Mouse (Mus musculus) heart, postnatal 0 days (tissue): ENCODE data around the gene Pstpip1. TPM values are rescaled to one million over a fixed set of nuclear protein-coding genes. Genes with fewer than 3 reads are reported as not detected.
A peak's percentile ranks its signal among the peaks of the same experiment; 100 is the strongest.

Experiments
- ATAC-seq: fragments of 200-750 bp; cut with Nextera tagmentation; 2 replicates; pipeline ENCODE4 v1.8.0; 2017; ENCODE audit warnings: low read depth, moderate number of reproducible peaks, moderate library complexity; ENCODE audit not compliant: insufficient read depth
- DNase-seq: peaks from one replicate; pipeline ENCODE4 v3.0.0-alpha.2; 2016; ENCODE audit warnings: low spot score
- H3K27ac ChIP-seq: fragments of 300-500 bp; sonication (generic); 2 replicates; pipeline ENCODE4 v1.5.1; 2014; ENCODE audit warnings: low read depth, mild to moderate bottlenecking
- H3K27me3 ChIP-seq: fragments of 300-500 bp; sonication (generic); 2 replicates; pipeline ENCODE4 v1.6.1; 2014; ENCODE audit warnings: low read length, mixed read lengths; ENCODE audit not compliant: control insufficient read depth, insufficient read depth
- H3K36me3 ChIP-seq: fragments of 300-500 bp; sonication (generic); replicated peaks from 2 replicates; pipeline ENCODE4 v1.6.1; 2014; ENCODE audit warnings: low read length, mixed read lengths; ENCODE audit not compliant: control insufficient read depth, insufficient read depth
- H3K4me1 ChIP-seq: fragments of 300-500 bp; sonication (generic); 2 replicates; pipeline ENCODE4 v1.6.1; 2014; ENCODE audit warnings: antibody characterized with exemption; ENCODE audit not compliant: control insufficient read depth, insufficient read depth
- H3K4me2 ChIP-seq: fragments of 300-500 bp; sonication (generic); 2 replicates; pipeline ENCODE4 v1.6.1; 2014; ENCODE audit warnings: low read depth, mild to moderate bottlenecking, low read length, moderate library complexity
- H3K4me3 ChIP-seq: fragments of 300-500 bp; sonication (generic); 2 replicates; pipeline ENCODE4 v1.5.1; 2014; ENCODE audit warnings: low read depth, low read length
- H3K9ac ChIP-seq: fragments of 300-500 bp; sonication (generic); replicated peaks from 2 replicates; pipeline ENCODE4 v1.6.1; 2014; ENCODE audit warnings: low read depth, low read length, mixed read lengths
- H3K9me3 ChIP-seq: fragments of 300-500 bp; sonication (generic); replicated peaks from 2 replicates; pipeline ENCODE4 v1.6.1; 2016; ENCODE audit warnings: low read length; ENCODE audit not compliant: control insufficient read depth
- CTCF ChIP-seq: IDR thresholded peaks from 2 replicates; pipeline ENCODE4 v1.5.1; 2016; ENCODE audit warnings: antibody characterized with exemption, control low read depth, low read depth
- EP300 ChIP-seq: IDR thresholded peaks from 2 replicates; pipeline ENCODE4 v1.6.1; 2016; ENCODE audit warnings: antibody characterized with exemption, low read depth
- WGBS: fragments of 180-500 bp; shearing (Covaris S2); extraction: QIAGEN DNeasy Blood & Tissue Kit; methylation state at CpG from one replicate; pipeline ENCODE4 v1.1.7; 2014; 5-methylcytosine and 5-hydroxymethylcytosine counted together
- polyA plus RNA-seq: library from polyadenylated mRNA; unstranded; fragments of >200 nt; fragmentation: Nextera tagmentation; extraction: Ambion mirVana; gene quantifications from 2 replicates; pipeline ENCODE4 v1.2.1, GENCODE M21; 2015
- total RNA-seq: library from RNA; depleted of rRNA; stranded (reverse); fragments of >200 nt; gene quantifications from 2 replicates; pipeline ENCODE4 v1.2.3, GENCODE M21; 2014; ENCODE audit warnings: low replicate concordance

Pstpip1 gene
- total and polyA plus RNA-seq, 2 experiments from 2014 or later, result 1.4 to 2.9 TPM

DNA sequence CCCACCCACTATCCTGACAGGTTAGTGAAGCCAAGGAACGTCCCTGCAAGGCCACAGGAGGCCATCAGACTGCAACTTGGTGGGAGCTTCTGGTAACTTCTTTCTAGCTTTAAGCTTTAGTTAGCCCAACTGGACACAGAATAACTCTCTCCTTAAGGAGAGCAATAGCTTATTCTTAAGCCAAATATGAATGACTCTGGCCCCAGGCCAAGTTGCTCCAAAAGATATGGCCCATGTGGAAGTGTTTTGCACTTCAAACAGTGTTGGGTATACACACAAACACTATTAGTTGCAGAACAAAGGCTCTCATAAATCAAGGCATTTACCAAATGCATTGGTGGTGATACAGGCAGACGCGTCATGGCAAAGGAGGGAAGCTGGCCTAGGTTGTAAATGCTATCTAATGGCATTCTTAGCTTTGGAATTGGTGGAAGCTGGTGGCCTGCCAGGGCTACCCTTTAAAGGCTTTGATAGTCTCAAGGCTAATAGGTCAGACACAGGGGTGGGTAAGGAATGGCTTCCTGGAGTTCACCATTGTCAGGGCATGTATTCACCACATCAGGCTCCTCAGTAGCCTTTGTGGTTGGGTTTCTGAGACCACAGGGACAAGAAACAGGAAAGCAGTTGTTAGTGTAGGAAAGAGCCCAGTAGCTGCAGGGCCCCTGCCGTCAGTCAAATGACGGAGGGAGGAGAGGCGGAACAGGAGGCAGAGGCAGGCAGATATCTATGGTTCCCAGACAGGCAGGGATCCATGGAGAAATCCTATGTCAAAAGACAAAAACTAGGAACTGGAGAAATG lies 16.7 kb downstream of the Pstpip1 start:
- no peak overlapping the region for H3K9ac ChIP-seq
- H3K9me3 ChIP-seq, result no peaks in the 10 kb centered on the region
- no peaks in the 10 kb centered on the region for H3K27me3 ChIP-seq
- no peak for TF ChIP-seq CTCF
- no peak for TF ChIP-seq EP300
- WGBS, result 72% methylated on average over 6 of the region's 6 CpGs
- H3K36me3 ChIP-seq, result no peaks in the 10 kb centered on the region
- H3K4me3 ChIP-seq, result no peak overlapping the region
- no peak overlapping the region for H3K27ac ChIP-seq
- DNase-seq (no peak), ATAC-seq (no peak)
- H3K4me1 ChIP-seq, result 0 out of 2 replicates have a peak, but pooled peaks cover 3% of the 10 kb centered on the region
- no peak overlapping the region for H3K4me2 ChIP-seq

DNA sequence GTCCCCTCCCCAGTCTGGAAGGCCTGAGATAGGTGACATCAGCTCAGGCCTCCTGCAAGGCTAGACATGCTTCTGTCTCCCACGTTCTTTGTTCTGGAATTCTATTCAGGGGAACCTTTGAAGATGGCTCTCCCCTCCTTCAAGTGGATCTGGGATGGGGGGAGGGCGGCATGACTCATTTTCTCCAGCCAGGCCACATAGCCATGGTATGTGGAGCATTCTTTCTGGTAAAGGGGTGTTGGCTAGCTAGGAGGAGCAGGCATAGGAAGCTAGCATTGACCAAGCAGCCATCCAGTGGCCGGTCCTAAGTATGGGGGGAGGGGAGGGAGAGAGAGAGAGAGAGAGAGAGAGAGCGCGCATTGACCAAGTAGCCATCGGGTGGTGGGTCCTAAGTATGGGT lies 17.8 kb downstream of the Pstpip1 start:
- Histone ChIP-seq H3K36me3 (no peaks in the 10 kb centered on the region), H3K27ac (no peak overlapping the region), H3K4me2 (no peak overlapping the region), H3K27me3 (no peaks in the 10 kb centered on the region), H3K9ac (no peak overlapping the region), H3K9me3 (no peaks in the 10 kb centered on the region), H3K4me1 (0 out of 2 replicates have a peak, but pooled peaks cover 3% of the 10 kb centered on the region), H3K4me3 (no peak overlapping the region)
- TF ChIP-seq EP300 (no peak), CTCF (no peak)
- no peak for ATAC-seq
- WGBS, result 66% methylated on average over 6 of the region's 6 CpGs
- DNase-seq, result no peak

- Histone ChIP-seq H3K4me2 (no peak overlapping the region), H3K36me3 (no peaks in the 10 kb centered on the region), H3K27me3 (no peaks in the 10 kb centered on the region), H3K4me3 (no peak overlapping the region), H3K9ac (no peak overlapping the region), H3K9me3 (no peaks in the 10 kb centered on the region), H3K27ac (no peak overlapping the region), H3K4me1 (0 out of 2 replicates have a peak, but pooled peaks cover 3% of the 10 kb centered on the region)
- DNase-seq, result no peak
- 69% methylated on average over 5 of the region's 5 CpGs for WGBS
- TF ChIP-seq CTCF (no peak), EP300 (no peak)
- no peak for ATAC-seq
These were observed 18.4 kb downstream of the Pstpip1 start for GRCm38 (mm10) chr9:56108174-56108573.

GRCm38 (mm10) chr9:56118091-56118490 lies 28.3 kb downstream of the Pstpip1 start:
- Histone ChIP-seq H3K9me3 (no peaks in the 10 kb centered on the region), H3K27me3 (no peaks in the 10 kb centered on the region), H3K4me2 (no peak overlapping the region), H3K27ac (no peak overlapping the region), H3K9ac (no peak overlapping the region), H3K4me3 (no peak overlapping the region), H3K4me1 (0 out of 2 replicates have a peak, but pooled peaks cover 2% of the 10 kb centered on the region), H3K36me3 (no peaks in the 10 kb centered on the region)
- no peak for DNase-seq
- no peak for ATAC-seq
- 76% methylated on average over 5 of the region's 5 CpGs for WGBS
- TF ChIP-seq EP300, result no peak
- no peak for TF ChIP-seq CTCF

GRCm38 (mm10) chr9:56118582-56118981 lies 28.8 kb downstream of the Pstpip1 start:
- no peaks in the 10 kb centered on the region for H3K36me3 ChIP-seq
- peak; percentile 77 for DNase-seq
- TF ChIP-seq CTCF (peak; percentile 98), EP300 (no peak)
- H3K9ac ChIP-seq, result no peak overlapping the region
- peak overlapping the region; percentile 62 for H3K4me2 ChIP-seq
- H3K4me3 ChIP-seq, result peak overlapping the region; percentile 39
- H3K27ac ChIP-seq, result no peak overlapping the region
- H3K4me1 ChIP-seq, result 0 out of 2 replicates have a peak, but pooled peaks cover 2% of the 10 kb centered on the region
- ATAC-seq, result peak; percentile 54
- no peaks in the 10 kb centered on the region for H3K9me3 ChIP-seq
- H3K27me3 ChIP-seq, result no peaks in the 10 kb centered on the region
- 5% methylated on average over 14 of the region's 14 CpGs for WGBS
